Mouse (Mus musculus): ENCODE data around the gene Ddi2. TPM values are rescaled to one million over a fixed set of nuclear protein-coding genes. Genes with fewer than 3 reads are reported as not detected.

The Ddi2 gene
- total RNA-seq, 1 experiment from 2014 or later, result 34.8 TPM

DNA sequence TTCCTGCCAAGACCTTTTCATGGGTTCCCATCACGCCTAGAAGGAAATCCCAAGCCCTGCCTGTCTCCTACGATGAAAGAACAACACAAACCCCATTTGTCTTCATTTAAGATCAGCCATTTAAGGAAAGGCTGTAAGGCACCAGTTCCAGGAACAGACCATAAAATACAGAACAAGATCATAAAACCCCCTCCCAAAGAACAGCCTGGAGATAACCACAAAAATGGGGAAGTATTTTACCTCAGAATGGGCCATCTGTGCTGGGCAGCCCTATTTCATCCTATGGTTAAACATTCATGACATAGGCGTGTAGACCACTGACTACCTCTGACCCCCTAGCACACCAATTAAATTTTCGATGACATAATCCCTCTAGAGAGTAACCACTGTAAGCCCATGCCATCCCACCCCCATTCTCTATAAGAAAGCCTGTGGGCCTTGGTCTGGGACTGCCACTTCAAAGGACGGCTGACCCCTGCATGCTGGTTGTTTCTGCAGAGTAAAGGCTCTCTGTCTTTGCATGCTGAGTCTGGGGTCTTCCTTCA, 9.5 kb downstream of the Ddi2 start:
- ATAC-seq (replicated peaks; ENCODE audit: insufficient number of reproducible peaks, low FRiP score, low TSS enrichment, poor library complexity, severe bottlenecking), result no peak

- ATAC-seq (replicated peaks; ENCODE audit: insufficient number of reproducible peaks, low FRiP score, low TSS enrichment, poor library complexity, severe bottlenecking), result no peak
Observed at GRCm38 (mm10) chr4:141711250-141711649, 12.0 kb downstream of the Ddi2 start.

DNA sequence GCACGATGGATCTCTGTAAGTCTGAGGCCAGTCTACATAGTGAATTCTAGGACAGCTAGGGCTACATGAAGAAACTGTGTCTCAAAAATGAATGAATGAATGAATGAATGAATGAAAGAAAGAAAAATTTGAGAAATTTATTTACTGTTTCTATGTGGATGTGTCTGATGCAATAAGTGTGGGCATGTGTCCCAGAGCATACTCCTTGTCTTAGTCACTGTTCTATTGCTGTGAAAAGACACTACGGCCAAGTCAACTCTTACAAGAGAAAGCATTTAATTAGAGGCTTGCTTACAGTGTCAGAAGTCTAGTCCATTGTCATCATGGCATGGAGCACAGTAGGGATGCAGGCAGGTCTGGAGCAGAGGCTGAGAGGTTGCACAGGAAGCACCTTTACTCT, 14.2 kb downstream of the Ddi2 start:
- no peak for ATAC-seq (replicated peaks; ENCODE audit: insufficient number of reproducible peaks, low FRiP score, low TSS enrichment, poor library complexity, severe bottlenecking)

GRCm38 (mm10) chr4:141708005-141708404, 15.2 kb downstream of the Ddi2 start:
- peak; percentile 14; the same call in 1 of the 2 replicates for ATAC-seq (replicated peaks; ENCODE audit: insufficient number of reproducible peaks, low FRiP score, low TSS enrichment, poor library complexity, severe bottlenecking)

- no peak for ATAC-seq (replicated peaks; ENCODE audit: insufficient number of reproducible peaks, low FRiP score, low TSS enrichment, poor library complexity, severe bottlenecking)
Observed at GRCm38 (mm10) chr4:141705331-141705730, 17.9 kb downstream of the Ddi2 start.

DNA sequence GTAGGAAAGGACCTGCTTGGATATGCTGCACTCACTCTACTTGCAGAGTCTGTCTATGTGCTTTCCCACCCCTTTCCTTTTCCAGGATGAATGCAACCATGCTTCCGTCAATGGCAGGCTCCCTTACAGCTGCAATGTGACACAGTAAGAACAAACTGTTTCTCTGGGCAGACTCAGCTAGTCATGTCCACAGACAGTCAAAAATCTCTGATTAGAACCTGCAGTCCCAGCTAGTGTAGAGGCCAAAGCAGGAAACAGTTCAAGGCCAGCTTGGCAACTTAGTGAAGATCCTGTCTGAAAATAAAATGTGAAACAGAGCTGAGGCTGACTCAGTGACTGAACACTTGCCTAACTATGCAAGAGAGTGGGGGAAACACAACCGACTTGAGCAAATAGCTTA, 18.6 kb downstream of the Ddi2 start:
- ATAC-seq (replicated peaks; ENCODE audit: insufficient number of reproducible peaks, low FRiP score, low TSS enrichment, poor library complexity, severe bottlenecking), result no peak

DNA sequence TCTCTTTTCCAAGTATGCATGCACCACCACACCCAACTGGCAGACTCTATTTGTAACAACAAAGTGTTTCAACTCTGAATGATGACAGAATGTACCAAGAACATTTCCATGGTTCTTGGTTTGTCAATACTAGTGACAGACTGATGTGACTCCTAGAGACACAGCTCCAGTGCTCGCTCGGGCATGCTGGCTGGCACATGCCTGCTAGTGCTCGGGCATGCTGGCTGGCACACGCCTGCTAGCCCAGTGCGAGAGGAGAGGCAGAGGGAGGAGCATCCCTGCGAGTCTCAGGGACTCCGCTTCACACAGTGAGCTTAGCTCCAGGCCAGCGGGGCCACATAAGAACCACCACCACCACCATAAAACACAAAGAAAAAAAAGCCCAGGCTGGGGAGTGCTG, 28.5 kb downstream of the Ddi2 start:
- ATAC-seq (replicated peaks; ENCODE audit: insufficient number of reproducible peaks, low FRiP score, low TSS enrichment, poor library complexity, severe bottlenecking), result no peak

DNA sequence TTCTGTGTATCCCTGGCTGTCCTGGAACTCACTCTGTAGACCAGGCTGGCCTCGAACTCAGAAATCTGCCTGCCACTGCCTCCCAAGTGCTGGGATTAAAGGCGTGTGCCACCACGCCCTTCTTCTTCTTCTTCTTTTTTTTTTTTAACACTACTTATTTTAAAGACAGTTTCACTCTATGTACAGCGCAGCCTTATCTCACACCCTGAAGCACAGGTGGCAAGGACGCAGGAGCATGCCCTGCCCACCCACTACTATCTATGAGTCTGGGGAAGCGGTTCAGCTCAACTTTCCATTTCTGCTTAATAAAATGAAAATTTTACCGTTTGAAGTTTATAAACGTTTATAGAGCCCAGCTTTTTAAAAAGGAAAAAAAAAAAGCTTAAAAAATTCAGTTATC, 34.7 kb downstream of the Ddi2 start:
- no peak for ATAC-seq (replicated peaks; ENCODE audit: insufficient number of reproducible peaks, low FRiP score, low TSS enrichment, poor library complexity, severe bottlenecking)

- no peak for ATAC-seq (replicated peaks; ENCODE audit: insufficient number of reproducible peaks, low FRiP score, low TSS enrichment, poor library complexity, severe bottlenecking)
Observed at GRCm38 (mm10) chr4:141686525-141686924, 36.7 kb downstream of the Ddi2 start.

DNA sequence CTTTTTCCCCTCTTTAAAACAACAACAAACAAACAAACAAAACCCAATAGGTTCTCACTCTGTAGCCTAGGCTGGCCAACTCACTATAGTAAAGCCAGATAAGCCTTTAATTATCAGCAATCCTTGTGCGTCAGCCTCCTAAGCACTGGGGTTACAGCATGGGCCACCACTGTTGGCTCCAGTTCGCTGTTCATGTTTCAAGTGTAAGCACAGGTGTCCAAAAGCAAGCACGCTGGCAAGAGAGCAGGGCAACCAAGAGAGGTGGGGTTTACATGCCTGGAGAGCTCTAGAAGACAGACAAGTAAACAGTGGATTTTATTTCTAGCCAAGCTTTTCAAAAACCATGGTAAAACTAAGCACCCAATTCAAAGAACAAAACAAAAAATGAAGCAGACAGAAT, 37.1 kb downstream of the Ddi2 start:
- ATAC-seq (replicated peaks; ENCODE audit: insufficient number of reproducible peaks, low FRiP score, low TSS enrichment, poor library complexity, severe bottlenecking), result no peak

DNA sequence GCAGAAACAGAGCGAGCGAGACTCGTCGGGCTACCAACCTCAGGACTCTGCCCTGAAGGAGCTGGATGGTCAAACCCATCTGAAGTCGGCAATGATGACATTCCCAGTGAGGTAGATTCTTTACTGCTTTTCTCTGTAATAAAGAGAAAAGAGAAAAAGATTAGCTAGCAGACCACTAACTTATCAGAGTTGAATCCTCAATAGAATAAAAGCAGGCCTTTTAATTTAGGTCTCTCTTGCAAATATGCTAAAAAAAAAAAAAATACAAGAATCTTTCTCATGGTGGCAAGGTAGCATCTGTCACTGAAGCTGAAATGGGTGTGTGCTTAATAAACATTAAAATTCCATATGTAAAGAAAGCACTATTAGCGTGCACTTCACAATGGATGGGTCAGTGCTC, 37.7 kb downstream of the Ddi2 start, which contains the start of gene Rsc1a1:
Rsc1a1 (minus strand) TSS at position 101 of the 400 bp plus-strand sequence.
- no peak for ATAC-seq (replicated peaks; ENCODE audit: insufficient number of reproducible peaks, low FRiP score, low TSS enrichment, poor library complexity, severe bottlenecking)

DNA sequence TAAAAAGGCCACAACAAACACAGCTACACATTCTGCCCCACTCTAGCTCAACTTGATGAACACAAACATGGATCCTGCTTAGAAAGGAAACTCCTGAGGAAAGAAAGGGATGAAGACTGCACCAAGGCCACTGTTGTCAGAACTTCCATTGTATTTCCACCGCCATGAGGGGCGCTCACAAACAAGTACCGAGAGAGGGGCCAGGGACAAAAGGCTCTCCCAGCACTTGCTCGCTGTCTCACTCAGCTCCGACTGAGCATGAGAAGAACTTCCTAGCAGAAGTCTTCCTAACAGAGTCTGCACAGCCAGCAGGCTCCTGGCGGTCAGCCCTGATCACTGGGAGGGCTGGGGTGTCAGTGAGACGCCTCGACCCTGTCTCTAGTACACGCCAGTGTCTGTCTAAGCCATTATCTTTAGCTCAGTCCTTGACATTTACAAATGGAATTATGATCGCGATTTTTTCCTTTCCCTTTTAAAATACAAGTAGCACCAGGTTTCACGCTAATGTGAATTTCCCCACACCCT, 40.5 kb downstream of the Ddi2 start:
- ATAC-seq (replicated peaks; ENCODE audit: insufficient number of reproducible peaks, low FRiP score, low TSS enrichment, poor library complexity, severe bottlenecking), result no peak

- no peak for ATAC-seq (replicated peaks; ENCODE audit: insufficient number of reproducible peaks, low FRiP score, low TSS enrichment, poor library complexity, severe bottlenecking)
Observed at GRCm38 (mm10) chr4:141681767-141682166, 41.5 kb downstream of the Ddi2 start.

GRCm38 (mm10) chr4:141680892-141681291, 42.3 kb downstream of the Ddi2 start:
- no peak for ATAC-seq (replicated peaks; ENCODE audit: insufficient number of reproducible peaks, low FRiP score, low TSS enrichment, poor library complexity, severe bottlenecking)

GRCm38 (mm10) chr4:141679016-141679415, 44.2 kb downstream of the Ddi2 start:
- no peak for ATAC-seq (replicated peaks; ENCODE audit: insufficient number of reproducible peaks, low FRiP score, low TSS enrichment, poor library complexity, severe bottlenecking)

GRCm38 (mm10) chr4:141676462-141676979, 46.7 kb downstream of the Ddi2 start:
- no peak for ATAC-seq (replicated peaks; ENCODE audit: insufficient number of reproducible peaks, low FRiP score, low TSS enrichment, poor library complexity, severe bottlenecking)

DNA sequence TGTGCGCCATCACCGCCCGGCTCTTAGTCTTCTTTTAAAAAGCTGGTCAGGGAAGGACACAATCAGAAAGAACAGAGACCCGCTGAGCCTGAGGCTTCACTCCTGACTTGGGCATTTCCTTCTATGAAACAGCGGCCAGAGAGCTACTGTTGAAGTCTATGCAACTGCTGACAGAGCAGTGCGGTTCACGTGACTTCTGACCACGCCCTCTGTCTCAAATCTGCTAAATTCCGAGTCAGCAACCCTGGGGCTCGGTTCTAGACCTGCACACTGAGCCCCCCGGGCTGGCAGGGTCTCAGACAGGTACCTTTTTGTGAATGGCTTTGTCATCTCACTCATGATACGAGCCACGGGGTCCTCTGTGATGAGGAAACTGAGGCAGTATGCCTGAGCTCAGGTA, 50.9 kb downstream of the Ddi2 start:
- ATAC-seq (replicated peaks; ENCODE audit: insufficient number of reproducible peaks, low FRiP score, low TSS enrichment, poor library complexity, severe bottlenecking), result no peak

DNA sequence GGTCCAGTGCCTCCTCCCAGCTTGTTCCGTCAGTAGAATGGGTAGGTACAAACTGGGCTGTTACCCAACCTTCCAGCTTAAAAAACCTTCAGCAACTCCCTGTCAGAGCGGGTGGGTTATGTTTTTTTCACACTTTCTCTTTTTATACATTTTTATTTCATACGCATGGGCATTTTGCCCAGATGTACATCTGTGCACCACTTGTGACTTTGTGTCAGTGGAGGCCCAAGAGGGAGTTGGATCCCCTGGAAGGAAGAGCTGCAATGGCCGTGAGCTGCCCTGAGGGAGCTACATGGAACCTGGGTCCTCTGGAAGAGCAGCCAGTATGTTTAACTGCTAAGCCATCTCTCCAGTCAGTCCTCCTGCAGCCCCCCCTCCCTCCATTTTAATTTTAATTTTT, 51.8 kb downstream of the Ddi2 start:
- no peak for ATAC-seq (replicated peaks; ENCODE audit: insufficient number of reproducible peaks, low FRiP score, low TSS enrichment, poor library complexity, severe bottlenecking)

- ATAC-seq (replicated peaks; ENCODE audit: insufficient number of reproducible peaks, low FRiP score, low TSS enrichment, poor library complexity, severe bottlenecking), result 0 out of 2 replicates have a peak, but pooled peaks have one; percentile 39
Observed at GRCm38 (mm10) chr4:141669898-141670712, 53.1 kb downstream of the Ddi2 start.

- ATAC-seq (replicated peaks; ENCODE audit: insufficient number of reproducible peaks, low FRiP score, low TSS enrichment, poor library complexity, severe bottlenecking), result no peak
Observed at GRCm38 (mm10) chr4:141664799-141665198, 58.4 kb downstream of the Ddi2 start, which contains the start of gene Plekhm2. Plekhm2 (minus strand) TSS chr4:141664899.

Measured in monocyte, adult 5-6 weeks (primary cell).